Mouse (Mus musculus) intestine, postnatal 0 days (tissue): ENCODE data around the gene Rnase2b. TPM values are rescaled to one million over a fixed set of nuclear protein-coding genes. Genes with fewer than 3 reads are reported as not detected.
"Not testable (repeated sequence)": the region's sequence is repeated elsewhere in the genome, so short reads cannot be mapped to it uniquely, and the experiment has no call there.

Experiments
- ATAC-seq: fragments of 200-750 bp; cut with Nextera tagmentation; 2 replicates; pipeline ENCODE4 v1.8.0; 2017; ENCODE audit warnings: mild to moderate bottlenecking, moderate TSS enrichment, moderate library complexity
- H3K27ac ChIP-seq: fragments of 300-500 bp; sonication (generic); 2 replicates; pipeline ENCODE4 v1.5.1; 2014; ENCODE audit warnings: mild to moderate bottlenecking, low read depth, low read length, moderate library complexity
- H3K27me3 ChIP-seq: fragments of 300-500 bp; sonication (generic); replicated peaks from 2 replicates; pipeline ENCODE4 v1.6.1; 2014; ENCODE audit warnings: low read length, mixed read lengths; ENCODE audit not compliant: control insufficient read depth, insufficient read depth
- H3K36me3 ChIP-seq: fragments of 300-500 bp; sonication (generic); 2 replicates; pipeline ENCODE4 v1.6.1; 2014; ENCODE audit warnings: mild to moderate bottlenecking, moderate library complexity; ENCODE audit not compliant: control insufficient read depth, insufficient read depth
- H3K4me1 ChIP-seq: fragments of 300-500 bp; sonication (generic); replicated peaks from 2 replicates; pipeline ENCODE4 v1.6.1; 2014; ENCODE audit warnings: antibody characterized with exemption, low read length, mixed read lengths; ENCODE audit not compliant: control insufficient read depth, insufficient read depth
- H3K4me2 ChIP-seq: fragments of 300-500 bp; sonication (generic); replicated peaks from 2 replicates; pipeline ENCODE4 v1.6.1; 2014; ENCODE audit warnings: low read depth, mild to moderate bottlenecking, moderate library complexity
- H3K4me3 ChIP-seq: fragments of 300-500 bp; sonication (generic); 2 replicates; pipeline ENCODE4 v1.5.1; 2014; ENCODE audit warnings: low read depth, low read length
- H3K9ac ChIP-seq: fragments of 300-500 bp; sonication (generic); 2 replicates; pipeline ENCODE4 v1.6.1; 2014; ENCODE audit warnings: mild to moderate bottlenecking, low read depth, low read length
- H3K9me3 ChIP-seq: fragments of 300-500 bp; sonication (generic); 2 replicates; pipeline ENCODE4 v1.6.1; 2016; ENCODE audit warnings: mixed run types; ENCODE audit not compliant: control insufficient read depth
- CTCF ChIP-seq: sonication (generic); IDR thresholded peaks from 2 replicates; pipeline ENCODE4 v1.5.1; 2016; ENCODE audit warnings: low read depth, mild to moderate bottlenecking, control low read depth, antibody characterized with exemption, moderate library complexity
- WGBS: fragments of 180-500 bp; shearing (Covaris S2); extraction: QIAGEN DNeasy Blood & Tissue Kit; methylation state at CpG from one replicate; pipeline ENCODE4 v1.1.7; 2014; 5-methylcytosine and 5-hydroxymethylcytosine counted together
- polyA plus RNA-seq: library from polyadenylated mRNA; unstranded; fragments of >200 nt; fragmentation: Nextera tagmentation; extraction: Ambion mirVana; gene quantifications from 2 replicates; pipeline ENCODE4 v1.2.1, GENCODE M21; 2015

Gene Rnase2b
- polyA plus RNA-seq, 1 experiment from 2014 or later, result not detected

DNA sequence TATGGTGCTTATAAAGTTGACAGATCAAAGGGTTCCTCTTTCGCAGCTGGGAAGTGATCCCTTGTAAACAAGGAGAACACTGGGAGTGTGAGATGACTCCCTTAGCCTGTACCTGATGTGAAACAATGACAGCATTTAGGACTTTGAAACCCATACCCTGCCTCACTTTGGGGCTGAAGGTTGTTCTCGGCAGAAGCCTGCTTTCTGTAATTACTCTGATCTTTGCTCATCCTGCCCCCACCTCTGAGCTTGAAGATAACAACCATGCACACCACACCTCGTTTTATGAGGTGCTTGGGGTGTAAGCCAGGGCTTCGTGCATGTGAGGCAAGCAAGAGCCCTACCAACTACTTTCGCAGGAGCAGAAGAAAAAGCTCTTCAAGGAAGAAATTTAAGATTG is 12.9 kb upstream of the Rnase2b start:
- H3K9ac ChIP-seq, result no peak overlapping the region
- no peak overlapping the region for H3K4me2 ChIP-seq
- H3K27ac ChIP-seq, result no peak overlapping the region; the same call in 1 of the 2 replicates
- no peaks in the 10 kb centered on the region for H3K9me3 ChIP-seq
- WGBS, result 15% methylated on average over 5 of the region's 5 CpGs
- no peaks in the 10 kb centered on the region for H3K36me3 ChIP-seq
- peak; percentile 97 for ATAC-seq
- H3K4me1 ChIP-seq, result peaks cover 6% of the 10 kb centered on the region
- no peak overlapping the region for H3K4me3 ChIP-seq
- H3K27me3 ChIP-seq, result no peaks in the 10 kb centered on the region
- no peak for TF ChIP-seq CTCF

- no peaks in the 10 kb centered on the region for H3K27me3 ChIP-seq
- H3K4me1 ChIP-seq, result peaks cover 6% of the 10 kb centered on the region
- H3K27ac ChIP-seq, result no peak overlapping the region
- no peaks in the 10 kb centered on the region for H3K36me3 ChIP-seq
- H3K9me3 ChIP-seq, result no peaks in the 10 kb centered on the region
- no peak overlapping the region for H3K4me3 ChIP-seq
- no peak for TF ChIP-seq CTCF
- WGBS, result 78% methylated on average over 3 of the region's 3 CpGs
- no peak overlapping the region for H3K4me2 ChIP-seq
- ATAC-seq, result no peak
- no peak overlapping the region for H3K9ac ChIP-seq
Observed at GRCm38 (mm10) chr14:51150206-51150831, 11.7 kb upstream of the Rnase2b start.

GRCm38 (mm10) chr14:51152249-51152870 is 9.7 kb upstream of the Rnase2b start:
- no peak for TF ChIP-seq CTCF
- ATAC-seq, result no peak
- no peak overlapping the region for H3K27ac ChIP-seq
- WGBS, result 33% methylated on average over 5 of the region's 5 CpGs
- no peak overlapping the region for H3K4me3 ChIP-seq
- no peak overlapping the region for H3K4me2 ChIP-seq
- peaks cover 6% of the 10 kb centered on the region for H3K4me1 ChIP-seq
- no peaks in the 10 kb centered on the region for H3K27me3 ChIP-seq
- no peak overlapping the region for H3K9ac ChIP-seq
- H3K36me3 ChIP-seq, result no peaks in the 10 kb centered on the region
- H3K9me3 ChIP-seq, result no peaks in the 10 kb centered on the region

DNA sequence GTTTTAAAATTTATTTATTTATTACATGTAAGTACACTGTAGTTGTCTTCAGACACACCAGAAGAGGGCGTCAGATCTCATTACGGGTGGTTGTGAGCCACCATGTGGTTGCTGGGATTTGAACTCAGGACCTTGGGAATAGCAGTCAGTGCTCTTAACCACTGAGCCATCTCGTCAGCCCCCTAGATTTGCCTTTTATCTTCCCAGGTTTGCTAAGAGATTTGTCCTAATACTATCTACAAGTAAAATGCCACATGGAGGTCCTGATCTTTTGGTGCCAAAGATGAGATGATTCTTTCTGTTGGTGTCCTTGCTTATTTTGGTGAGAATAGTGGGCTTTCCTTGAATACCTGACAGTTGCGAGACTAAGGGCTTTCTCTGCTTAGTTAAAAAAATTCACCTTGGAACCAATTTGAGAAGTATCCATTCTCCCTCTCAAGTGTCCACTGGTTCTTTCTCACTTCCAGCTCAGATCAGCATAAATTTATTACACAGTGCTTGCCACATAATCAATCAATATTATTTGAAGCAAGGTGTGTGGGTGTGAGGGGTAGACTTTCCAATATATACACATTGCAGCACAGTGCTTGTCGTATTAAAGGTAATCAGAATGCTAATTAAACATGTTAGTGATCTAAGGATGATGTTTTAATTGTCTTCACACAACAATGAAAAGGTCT is 5.9 kb upstream of the Rnase2b start:
- H3K27ac ChIP-seq, result no peak overlapping the region
- TF ChIP-seq CTCF, result no peak
- whole genome bisulfite sequencing, result 84% methylated on average over 5 of the region's 5 CpGs
- H3K9me3 ChIP-seq, result no peaks in the 10 kb centered on the region
- no peak overlapping the region for H3K9ac ChIP-seq
- no peak overlapping the region for H3K4me3 ChIP-seq
- no peak for ATAC-seq
- H3K36me3 ChIP-seq, result no peaks in the 10 kb centered on the region
- no peak overlapping the region for H3K4me2 ChIP-seq
- H3K27me3 ChIP-seq, result no peaks in the 10 kb centered on the region
- H3K4me1 ChIP-seq, result no peaks in the 10 kb centered on the region

DNA sequence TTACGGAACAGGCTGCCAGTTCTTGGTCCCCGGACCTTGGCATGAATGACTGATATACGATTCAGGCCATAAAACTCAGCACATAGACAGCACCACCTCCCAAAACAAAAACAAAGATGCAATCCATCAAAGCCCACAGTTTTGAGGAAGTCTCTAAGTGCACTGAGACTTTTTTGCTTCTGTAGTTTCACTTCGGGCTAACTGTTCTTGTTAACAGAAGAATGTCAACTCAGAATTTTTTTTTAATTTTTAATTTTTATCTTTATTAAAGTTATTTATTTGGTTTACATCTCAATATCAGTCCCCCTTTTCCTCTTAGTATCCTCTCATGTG is 5.4 kb upstream of the Rnase2b start:
- Histone ChIP-seq H3K9ac (no peak overlapping the region), H3K36me3 (no peaks in the 10 kb centered on the region), H3K27ac (no peak overlapping the region), H3K4me1 (no peaks in the 10 kb centered on the region), H3K4me3 (no peak overlapping the region), H3K27me3 (no peaks in the 10 kb centered on the region), H3K4me2 (no peak overlapping the region), H3K9me3 (no peaks in the 10 kb centered on the region)
- TF ChIP-seq CTCF, result no peak
- 33% methylated on average over 4 of the region's 4 CpGs for WGBS
- ATAC-seq, result no peak

GRCm38 (mm10) chr14:51157072-51157471 is 5.0 kb upstream of the Rnase2b start:
- ATAC-seq, result no peak
- 55% methylated on average over 1 of the region's 1 CpGs for WGBS

GRCm38 (mm10) chr14:51163323-51163722 is 1.3 kb downstream of the Rnase2b start:
- not testable (repeated sequence) for H3K4me2 ChIP-seq, H3K9me3 ChIP-seq, H3K36me3 ChIP-seq, ATAC-seq, H3K4me3 ChIP-seq, H3K4me1 ChIP-seq, H3K27ac ChIP-seq, H3K9ac ChIP-seq, H3K27me3 ChIP-seq
- WGBS, result 69% methylated on average over 6 of the region's 6 CpGs

More at GRCm38 (mm10) chr14:51157072-51157471, 5.0 kb upstream of the Rnase2b start:
- H3K4me3 ChIP-seq, result no peak overlapping the region
- H3K4me1 ChIP-seq, result no peaks in the 10 kb centered on the region
- H3K27ac ChIP-seq, result no peak overlapping the region
- TF ChIP-seq CTCF, result no peak
- H3K9ac ChIP-seq, result no peak overlapping the region
- H3K4me2 ChIP-seq, result no peak overlapping the region
- H3K9me3 ChIP-seq, result no peaks in the 10 kb centered on the region
- H3K36me3 ChIP-seq, result no peaks in the 10 kb centered on the region
- H3K27me3 ChIP-seq, result no peaks in the 10 kb centered on the region
